Mouse (Mus musculus) forebrain, embryonic 14.5 days (tissue): ENCODE results near the gene Olfr453. TPM values are rescaled to one million over a fixed set of nuclear protein-coding genes. Genes with fewer than 3 reads are reported as not detected.

Source experiments
- ATAC-seq: fragments of 200-750 bp; cut with Nextera tagmentation; 2 replicates; pipeline ENCODE4 v1.8.0; 2017; ENCODE audit warnings: mild to moderate bottlenecking, moderate library complexity
- DNase-seq: peaks from one replicate; pipeline ENCODE4 v3.0.0-alpha.2; 2015; ENCODE audit warnings: low spot score
- H3K27ac ChIP-seq: fragments of 300-500 bp; sonication (generic); 2 replicates; pipeline ENCODE4 v1.5.1; 2014; ENCODE audit warnings: low read depth, mild to moderate bottlenecking, control low read depth, low read length, moderate library complexity
- H3K27me3 ChIP-seq: fragments of 300-500 bp; sonication (generic); replicated peaks from 2 replicates; pipeline ENCODE4 v1.6.1; 2014; ENCODE audit warnings: low read length, control low read depth, mixed read lengths; ENCODE audit not compliant: control insufficient read depth, insufficient read depth
- H3K36me3 ChIP-seq: fragments of 300-500 bp; sonication (generic); 2 replicates; pipeline ENCODE4 v1.6.1; 2014; ENCODE audit warnings: low read length, control low read depth; ENCODE audit not compliant: control insufficient read depth, insufficient read depth
- H3K4me1 ChIP-seq: fragments of 300-500 bp; sonication (generic); 2 replicates; pipeline ENCODE4 v1.6.1; 2014; ENCODE audit warnings: antibody characterized with exemption, low read length, control low read depth; ENCODE audit not compliant: control insufficient read depth, insufficient read depth
- H3K4me2 ChIP-seq: fragments of 300-500 bp; sonication (generic); 2 replicates; pipeline ENCODE4 v1.6.1; 2014; ENCODE audit warnings: mild to moderate bottlenecking, control low read depth, low read length
- H3K4me3 ChIP-seq: fragments of 300-500 bp; sonication (generic); 2 replicates; pipeline ENCODE4 v1.5.1; 2014; ENCODE audit warnings: low read depth, low read length, control low read depth
- H3K9ac ChIP-seq: fragments of 300-500 bp; sonication (generic); 2 replicates; pipeline ENCODE4 v1.6.1; 2014; ENCODE audit warnings: mild to moderate bottlenecking, low read length, control low read depth, moderate library complexity
- H3K9me3 ChIP-seq: fragments of 300-500 bp; sonication (generic); replicated peaks from 2 replicates; pipeline ENCODE4 v1.6.1; 2016; ENCODE audit warnings: low read length, control low read depth, mixed read lengths; ENCODE audit not compliant: control insufficient read depth
- whole genome bisulfite sequencing: fragments of 180-500 bp; shearing (Covaris S2); extraction: QIAGEN DNeasy Blood & Tissue Kit; methylation state at CpG from one replicate; pipeline ENCODE4 v1.1.7; 2014; 5-methylcytosine and 5-hydroxymethylcytosine counted together
- polyA plus RNA-seq: library from polyadenylated mRNA; unstranded; fragments of >200 nt; fragmentation: Nextera tagmentation; extraction: Ambion mirVana; gene quantifications from 2 replicates; pipeline ENCODE4 v1.2.1, GENCODE M21; 2014

Olfr453 gene
- polyA plus RNA-seq, 1 experiment from 2014 or later, result not detected

DNA sequence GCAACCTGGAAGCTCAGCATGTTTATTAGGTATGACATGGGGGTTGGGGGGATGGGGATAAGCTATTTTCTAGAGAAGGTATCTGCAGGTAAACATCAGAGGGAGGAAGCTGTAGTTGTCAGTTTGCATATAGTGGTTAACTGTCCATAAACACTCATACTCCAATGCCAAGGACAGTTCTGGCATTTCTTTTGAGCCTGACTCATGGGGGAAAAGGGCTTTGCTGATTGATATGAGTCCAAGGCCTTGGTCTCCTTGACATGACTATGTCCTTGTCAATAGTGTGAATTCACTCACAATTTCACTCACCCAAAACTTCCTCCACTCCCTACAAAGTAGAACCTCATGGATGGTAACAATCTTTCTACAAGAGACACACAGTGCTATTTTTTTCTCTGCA lies 8.7 kb downstream of the Olfr453 start:
- Histone ChIP-seq H3K4me3 (no peak overlapping the region), H3K36me3 (no peaks in the 10 kb centered on the region), H3K9me3 (no peaks in the 10 kb centered on the region), H3K9ac (no peak overlapping the region), H3K27me3 (no peaks in the 10 kb centered on the region), H3K27ac (no peak overlapping the region), H3K4me1 (no peaks in the 10 kb centered on the region), H3K4me2 (no peak overlapping the region)
- no peak for DNase-seq
- no peak for ATAC-seq

GRCm38 (mm10) chr6:42756104-42756503 lies 16.9 kb downstream of the Olfr453 start, which contains the start of gene Olfr38:
TSS of gene Olfr38 (plus strand) at chr6:42756404.
- Histone ChIP-seq H3K4me1 (no peaks in the 10 kb centered on the region), H3K9me3 (no peaks in the 10 kb centered on the region), H3K4me2 (no peak within 1 kb of the TSS), H3K36me3 (no peaks in the 10 kb centered on the region), H3K9ac (no peak within 1 kb of the TSS), H3K27me3 (no peaks in the 10 kb centered on the region), H3K27ac (no peak within 1 kb of the TSS), H3K4me3 (no peak within 1 kb of the TSS)
- no peak for ATAC-seq
- 83% methylated on average over 1 of the region's 1 CpGs for WGBS
- DNase-seq, result no peak

GRCm38 (mm10) chr6:42777066-42777465 lies 37.9 kb downstream of the Olfr453 start:
- no peaks in the 10 kb centered on the region for H3K36me3 ChIP-seq
- H3K4me3 ChIP-seq, result no peak overlapping the region
- no peak overlapping the region for H3K9ac ChIP-seq
- DNase-seq (no peak), ATAC-seq (no peak)
- H3K4me2 ChIP-seq, result no peak overlapping the region
- H3K27me3 ChIP-seq, result no peaks in the 10 kb centered on the region
- no peaks in the 10 kb centered on the region for H3K4me1 ChIP-seq
- 97% methylated on average over 1 of the region's 1 CpGs for WGBS
- no peak overlapping the region for H3K27ac ChIP-seq
- H3K9me3 ChIP-seq, result no peaks in the 10 kb centered on the region

- H3K4me1 ChIP-seq, result no peaks in the 10 kb centered on the region
- H3K9me3 ChIP-seq, result no peaks in the 10 kb centered on the region
- H3K27me3 ChIP-seq, result no peaks in the 10 kb centered on the region
- no peak within 1 kb of the TSS for H3K27ac ChIP-seq
- no peak within 1 kb of the TSS for H3K4me2 ChIP-seq
- H3K36me3 ChIP-seq, result no peaks in the 10 kb centered on the region
- no peak for ATAC-seq
- no peak for DNase-seq
- H3K9ac ChIP-seq, result no peak within 1 kb of the TSS
- H3K4me3 ChIP-seq, result no peak within 1 kb of the TSS
These were observed 45.6 kb downstream of the Olfr453 start, which contains the start of gene Olfr452 for GRCm38 (mm10) chr6:42784793-42785192. TSS of gene Olfr452 (plus strand) at chr6:42785093.

DNA sequence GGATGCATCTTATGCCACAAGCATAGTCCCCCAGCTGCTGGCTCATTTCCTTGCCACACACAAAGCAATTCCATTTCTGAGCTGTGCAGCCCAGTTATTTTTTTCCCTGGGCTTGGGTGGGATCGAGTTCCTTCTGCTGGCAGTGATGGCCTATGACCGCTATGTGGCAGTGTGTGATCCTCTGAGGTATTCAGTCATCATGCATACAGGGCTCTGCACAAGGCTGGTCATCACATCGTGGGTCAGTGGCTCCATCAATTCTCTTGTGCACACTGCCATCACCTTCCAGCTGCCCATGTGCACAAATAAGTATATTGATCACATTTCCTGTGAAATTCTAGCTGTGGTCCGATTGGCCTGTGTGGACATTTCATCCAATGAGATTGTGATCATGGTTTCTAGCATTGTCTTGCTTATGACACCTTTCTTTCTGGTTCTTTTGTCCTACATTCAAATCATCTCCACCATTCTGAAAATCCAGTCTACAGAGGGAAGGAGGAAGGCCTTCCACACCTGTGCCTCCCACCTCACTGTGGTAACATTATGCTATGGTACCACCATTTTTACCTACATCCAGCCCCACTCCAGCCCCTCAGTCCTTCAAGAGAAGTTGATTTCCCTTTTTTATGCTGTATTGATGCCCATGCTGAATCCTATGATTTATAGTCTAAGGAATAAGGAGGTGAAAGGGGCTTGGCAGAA lies 51.2 kb downstream of the Olfr453 start:
- DNase-seq (no peak), ATAC-seq (peak; percentile 72; the same call in 1 of the 2 replicates)
- no peak overlapping the region for H3K4me2 ChIP-seq
- H3K9me3 ChIP-seq, result no peaks in the 10 kb centered on the region
- H3K36me3 ChIP-seq, result no peaks in the 10 kb centered on the region
- H3K27ac ChIP-seq, result 0 out of 2 replicates have a peak overlapping the region, but pooled peaks have one; percentile 1
- no peak overlapping the region for H3K9ac ChIP-seq
- 45% methylated on average over 4 of the region's 4 CpGs for WGBS
- H3K27me3 ChIP-seq, result no peaks in the 10 kb centered on the region
- no peaks in the 10 kb centered on the region for H3K4me1 ChIP-seq
- H3K4me3 ChIP-seq, result no peak overlapping the region

DNA sequence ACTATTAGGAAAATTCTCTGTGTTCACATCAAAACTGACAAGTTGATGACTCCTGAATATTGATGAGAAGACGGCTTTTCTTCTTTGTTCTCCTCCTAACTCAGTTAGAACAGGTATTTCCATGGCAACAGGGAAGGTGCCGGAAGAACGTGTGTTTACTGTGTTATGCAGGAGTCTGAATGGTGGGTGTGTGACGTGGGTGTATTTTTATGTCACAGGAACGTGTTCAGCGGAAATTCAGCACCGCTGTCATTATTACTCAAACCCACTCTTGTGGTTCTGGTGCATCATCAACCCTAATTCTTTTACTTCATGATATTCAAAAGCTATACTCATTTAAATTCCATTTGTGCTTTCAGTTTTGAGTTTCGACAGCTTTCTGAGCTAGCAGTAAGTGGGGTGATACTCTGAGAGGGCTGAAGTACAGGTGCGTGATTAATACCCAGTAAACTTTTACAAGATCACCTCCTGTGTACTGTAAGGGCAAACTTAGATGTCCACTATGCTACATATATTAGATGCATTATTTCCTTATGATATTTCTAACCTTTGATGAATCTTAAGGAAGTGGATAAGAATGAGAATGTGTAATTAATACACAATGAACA lies 51.9 kb downstream of the Olfr453 start:
- H3K27me3 ChIP-seq, result no peaks in the 10 kb centered on the region
- H3K9me3 ChIP-seq, result no peaks in the 10 kb centered on the region
- no peak overlapping the region for H3K4me3 ChIP-seq
- H3K4me1 ChIP-seq, result no peaks in the 10 kb centered on the region
- DNase-seq (peak; percentile 52), ATAC-seq (peak; percentile 79)
- no peaks in the 10 kb centered on the region for H3K36me3 ChIP-seq
- no peak overlapping the region for H3K27ac ChIP-seq
- no peak overlapping the region for H3K9ac ChIP-seq
- no peak overlapping the region for H3K4me2 ChIP-seq
- 64% methylated on average over 9 of the region's 9 CpGs for WGBS

GRCm38 (mm10) chr6:42794982-42795381 lies 55.8 kb downstream of the Olfr453 start:
- ATAC-seq, result no peak
- no peak overlapping the region for H3K4me2 ChIP-seq
- no peaks in the 10 kb centered on the region for H3K4me1 ChIP-seq
- no peak overlapping the region for H3K4me3 ChIP-seq
- H3K27me3 ChIP-seq, result no peaks in the 10 kb centered on the region
- DNase-seq, result no peak
- H3K27ac ChIP-seq, result no peak overlapping the region
- H3K9ac ChIP-seq, result no peak overlapping the region
- no peaks in the 10 kb centered on the region for H3K9me3 ChIP-seq
- WGBS, result 93% methylated on average over 3 of the region's 3 CpGs
- H3K36me3 ChIP-seq, result no peaks in the 10 kb centered on the region

Other genes starting within 250 kb of the Olfr453 start
- gene Olfr455, start 191.8 kb upstream of the Olfr453 start, polyA plus RNA-seq, result not detected in 2 replicates
- not detected in 2 replicates for gene Tcaf3, start 141.7 kb upstream of the Olfr453 start, polyA plus RNA-seq
- 0.55 and 0.63 TPM in 2 replicates for gene Tcaf2, start 94.1 kb upstream of the Olfr453 start, polyA plus RNA-seq
- gene Tcaf1, start 29.3 kb upstream of the Olfr453 start, polyA plus RNA-seq, result 176 and 209 TPM in 2 replicates
- gene Olfr38, start 17.0 kb downstream of the Olfr453 start, polyA plus RNA-seq, result not detected in 2 replicates
- not detected in 2 replicates for gene Olfr452, start 45.7 kb downstream of the Olfr453 start, polyA plus RNA-seq
- gene Olfr450, start 72.6 kb downstream of the Olfr453 start, polyA plus RNA-seq, result not detected in 2 replicates
- gene Olfr449, start 95.0 kb downstream of the Olfr453 start, polyA plus RNA-seq, result not detected in 2 replicates
- gene Olfr448, start 151.1 kb downstream of the Olfr453 start, polyA plus RNA-seq, result not detected in 2 replicates
- gene Olfr447, start 169.5 kb downstream of the Olfr453 start, polyA plus RNA-seq, result not detected in 2 replicates
- not detected in 2 replicates for gene Olfr446, start 182.0 kb downstream of the Olfr453 start, polyA plus RNA-seq
- gene Olfr444, start 209.7 kb downstream of the Olfr453 start, polyA plus RNA-seq, result not detected in 2 replicates